Mouse (Mus musculus) megakaryocyte, embryonic 14.5 days (primary cell): ENCODE measurements around the gene Vmn1r199.

Source experiments
- FLI1 ChIP-seq: IDR thresholded peaks from 2 replicates; pipeline ENCODE4 v1.6.1; 2012; ENCODE audit warnings: low read length, inconsistent platforms, mixed read lengths
- GATA1 ChIP-seq: IDR thresholded peaks from 3 replicates; pipeline ENCODE4 v1.6.1; 2012; ENCODE audit warnings: mixed read lengths, low read length, inconsistent platforms, borderline replicate concordance

DNA sequence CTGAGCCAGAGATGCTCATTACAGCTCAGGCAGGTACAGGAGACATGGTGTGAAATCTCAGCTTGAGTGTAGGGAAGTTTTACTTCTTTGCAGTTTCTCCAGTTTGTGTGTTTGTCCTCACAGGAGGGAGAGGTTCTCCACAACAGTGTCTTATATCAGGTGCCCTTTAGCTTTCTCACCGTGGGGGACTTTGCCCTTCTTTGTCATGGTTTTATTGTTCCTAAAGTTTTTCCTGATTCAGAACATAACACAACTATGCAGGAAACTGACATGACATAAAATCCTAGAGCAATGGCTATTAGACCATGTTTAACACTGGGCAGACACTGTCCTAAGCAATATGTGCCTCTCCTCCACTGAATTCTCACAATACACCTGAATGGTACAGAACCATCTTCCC lies 28.8 kb upstream of the Vmn1r199 start:
- TF ChIP-seq GATA1 (no peak), FLI1 (no peak)
